Mouse (Mus musculus): ENCODE measurements around the gene Gm49358. TPM values are rescaled to one million over a fixed set of nuclear protein-coding genes. Genes with fewer than 3 reads are reported as not detected.

Gm49358 gene
- polyA plus RNA-seq, 1 experiment from 2014 or later: not detected

- H3K4me3 ChIP-seq: no peak overlapping the region
- no peak overlapping the region for H3K27ac ChIP-seq (replicated peaks)
- peaks cover 11% of the 10 kb centered on the region for H3K4me1 ChIP-seq (replicated peaks)
- ATAC-seq (ENCODE audit: low FRiP score, low read depth): 0 out of 2 replicates have a peak, but pooled peaks have one; percentile 54
- H3K4me2 ChIP-seq: no peak overlapping the region
- 52% methylated on average over 2 of the region's 2 CpGs for WGBS
- no peaks in the 10 kb centered on the region for H3K36me3 ChIP-seq
- H3K9ac ChIP-seq: no peak overlapping the region
- H3K27me3 ChIP-seq: no peaks in the 10 kb centered on the region
- no peaks in the 10 kb centered on the region for H3K9me3 ChIP-seq
These were observed 29.8 kb downstream of the Gm49358 start for GRCm38 (mm10) chr10:86793509-86793951.

- 89% methylated on average over 4 of the region's 4 CpGs for WGBS
- H3K4me2 ChIP-seq: no peak overlapping the region
- no peak for ATAC-seq (ENCODE audit: low FRiP score, low read depth)
- H3K4me3 ChIP-seq: no peak overlapping the region
- H3K4me1 ChIP-seq (replicated peaks): peaks cover 6% of the 10 kb centered on the region; the same call in 1 of the 2 replicates
- H3K9ac ChIP-seq: no peak overlapping the region
- no peaks in the 10 kb centered on the region for H3K9me3 ChIP-seq
- no peaks in the 10 kb centered on the region for H3K27me3 ChIP-seq
- no peaks in the 10 kb centered on the region for H3K36me3 ChIP-seq
- no peak overlapping the region for H3K27ac ChIP-seq (replicated peaks)
These were observed 30.4 kb downstream of the Gm49358 start for GRCm38 (mm10) chr10:86794196-86794595.

- no peak overlapping the region for H3K27ac ChIP-seq (replicated peaks)
- no peaks in the 10 kb centered on the region for H3K9me3 ChIP-seq
- H3K27me3 ChIP-seq: no peaks in the 10 kb centered on the region
- H3K4me1 ChIP-seq (replicated peaks): no peaks in the 10 kb centered on the region
- WGBS: 90% methylated on average over 9 of the region's 9 CpGs
- no peak for ATAC-seq (ENCODE audit: low FRiP score, low read depth)
- no peaks in the 10 kb centered on the region for H3K36me3 ChIP-seq
- no peak overlapping the region for H3K4me2 ChIP-seq
- no peak overlapping the region for H3K9ac ChIP-seq
- no peak overlapping the region for H3K4me3 ChIP-seq
These were observed 31.2 kb downstream of the Gm49358 start for GRCm38 (mm10) chr10:86794794-86795535.

GRCm38 (mm10) chr10:86796073-86796741, 32.4 kb downstream of the Gm49358 start:
- H3K36me3 ChIP-seq: no peaks in the 10 kb centered on the region
- 91% methylated on average over 5 of the region's 5 CpGs for WGBS
- no peak overlapping the region for H3K4me2 ChIP-seq
- no peaks in the 10 kb centered on the region for H3K4me1 ChIP-seq (replicated peaks)
- no peak overlapping the region for H3K27ac ChIP-seq (replicated peaks)
- no peak overlapping the region for H3K4me3 ChIP-seq
- no peak overlapping the region for H3K9ac ChIP-seq
- ATAC-seq (ENCODE audit: low FRiP score, low read depth): 0 out of 2 replicates have a peak, but pooled peaks have one; percentile 45
- H3K9me3 ChIP-seq: no peaks in the 10 kb centered on the region
- no peaks in the 10 kb centered on the region for H3K27me3 ChIP-seq

GRCm38 (mm10) chr10:86807362-86807761, 43.6 kb downstream of the Gm49358 start:
- no peak overlapping the region for H3K4me3 ChIP-seq
- WGBS: 100% methylated on average over 1 of the region's 1 CpGs
- no peak for ATAC-seq (ENCODE audit: low FRiP score, low read depth)

GRCm38 (mm10) chr10:86808013-86808758, 44.4 kb downstream of the Gm49358 start:
- Histone ChIP-seq H3K36me3 (peaks cover 3% of the 10 kb centered on the region; the same call in 1 of the 2 replicates), H3K9me3 (no peaks in the 10 kb centered on the region), H3K4me3 (no peak overlapping the region), H3K27me3 (no peaks in the 10 kb centered on the region), H3K27ac (replicated peaks) (no peak overlapping the region), H3K9ac (no peak overlapping the region), H3K4me2 (no peak overlapping the region), H3K4me1 (replicated peaks) (no peaks in the 10 kb centered on the region)
- WGBS: 65% methylated on average over 15 of the region's 15 CpGs
- ATAC-seq (ENCODE audit: low FRiP score, low read depth): peak; percentile 55

More at GRCm38 (mm10) chr10:86807362-86807761, 43.6 kb downstream of the Gm49358 start:
- Histone ChIP-seq H3K4me2 (no peak overlapping the region), H3K9me3 (no peaks in the 10 kb centered on the region), H3K9ac (no peak overlapping the region), H3K36me3 (peaks cover 3% of the 10 kb centered on the region; the same call in 1 of the 2 replicates), H3K4me1 (replicated peaks) (no peaks in the 10 kb centered on the region), H3K27me3 (no peaks in the 10 kb centered on the region), H3K27ac (replicated peaks) (no peak overlapping the region)

- Histone ChIP-seq H3K9ac (no peak overlapping the region), H3K27ac (replicated peaks) (no peak overlapping the region), H3K9me3 (no peaks in the 10 kb centered on the region), H3K4me1 (replicated peaks) (no peaks in the 10 kb centered on the region), H3K36me3 (peaks cover 3% of the 10 kb centered on the region; the same call in 1 of the 2 replicates), H3K4me3 (no peak overlapping the region), H3K4me2 (no peak overlapping the region), H3K27me3 (no peaks in the 10 kb centered on the region)
- WGBS: 78% methylated on average over 9 of the region's 9 CpGs
- ATAC-seq (ENCODE audit: low FRiP score, low read depth): no peak
These were observed 46.2 kb downstream of the Gm49358 start for GRCm38 (mm10) chr10:86810000-86810399.

GRCm38 (mm10) chr10:86810612-86811011, 46.8 kb downstream of the Gm49358 start:
- Histone ChIP-seq H3K9ac (no peak overlapping the region), H3K27ac (replicated peaks) (no peak overlapping the region), H3K36me3 (peaks cover 3% of the 10 kb centered on the region; the same call in 1 of the 2 replicates), H3K4me3 (no peak overlapping the region), H3K4me1 (replicated peaks) (no peaks in the 10 kb centered on the region), H3K4me2 (no peak overlapping the region), H3K27me3 (no peaks in the 10 kb centered on the region), H3K9me3 (no peaks in the 10 kb centered on the region)
- no peak for ATAC-seq (ENCODE audit: low FRiP score, low read depth)
- 88% methylated on average over 5 of the region's 5 CpGs for WGBS

GRCm38 (mm10) chr10:86814292-86815131, 50.7 kb downstream of the Gm49358 start:
- no peak for ATAC-seq (ENCODE audit: low FRiP score, low read depth)
- whole genome bisulfite sequencing: 82% methylated on average over 19 of the region's 19 CpGs
- Histone ChIP-seq H3K4me2 (no peak overlapping the region), H3K4me3 (no peak overlapping the region), H3K9ac (no peak overlapping the region), H3K4me1 (replicated peaks) (peaks cover 4% of the 10 kb centered on the region), H3K27me3 (no peaks in the 10 kb centered on the region), H3K27ac (replicated peaks) (no peak overlapping the region), H3K9me3 (no peaks in the 10 kb centered on the region), H3K36me3 (peaks cover 3% of the 10 kb centered on the region; the same call in 1 of the 2 replicates)

GRCm38 (mm10) chr10:86815133-86815532, 51.4 kb downstream of the Gm49358 start:
- Histone ChIP-seq H3K4me2 (no peak overlapping the region), H3K36me3 (peaks cover 5% of the 10 kb centered on the region; the same call in 1 of the 2 replicates), H3K27me3 (no peaks in the 10 kb centered on the region), H3K27ac (replicated peaks) (no peak overlapping the region), H3K9ac (no peak overlapping the region), H3K4me3 (no peak overlapping the region), H3K4me1 (replicated peaks) (peaks cover 8% of the 10 kb centered on the region), H3K9me3 (no peaks in the 10 kb centered on the region)
- no peak for ATAC-seq (ENCODE audit: low FRiP score, low read depth)
- WGBS: 87% methylated on average over 7 of the region's 7 CpGs

- Histone ChIP-seq H3K4me1 (replicated peaks) (peaks cover 8% of the 10 kb centered on the region), H3K9ac (no peak overlapping the region), H3K27ac (replicated peaks) (peak overlapping the region; percentile 19), H3K4me3 (no peak overlapping the region), H3K4me2 (0 out of 2 replicates have a peak overlapping the region, but pooled peaks have one; percentile 9), H3K9me3 (no peaks in the 10 kb centered on the region), H3K27me3 (no peaks in the 10 kb centered on the region), H3K36me3 (peaks cover 17% of the 10 kb centered on the region)
- 13% methylated on average over 8 of the region's 8 CpGs for WGBS
- ATAC-seq (ENCODE audit: low FRiP score, low read depth): peak; percentile 83
These were observed 55.9 kb downstream of the Gm49358 start for GRCm38 (mm10) chr10:86819649-86820165.
